Mouse (Mus musculus) C3H10T1/2 (cell line): Measurements from ENCODE around the gene Gm14326. TPM values are rescaled to one million over a fixed set of nuclear protein-coding genes. Genes with fewer than 3 reads are reported as not detected.

Source experiments
- polyA plus RNA-seq, 2 experiments: library from polyadenylated mRNA; unstranded; fragments of >200 nt; fragmentation: generic; extraction: Trizol; gene quantifications; one replicate each; pipeline ENCODE4 v1.2.1; 2012; ENCODE audit warnings: missing spikeins in 2 of 2

The Gm14326 gene
- 1 to 10 TPM in 1 of 2 experiments, under 1 TPM in 1; 0.61 to 5.8 TPM for polyA plus RNA-seq

DNA sequence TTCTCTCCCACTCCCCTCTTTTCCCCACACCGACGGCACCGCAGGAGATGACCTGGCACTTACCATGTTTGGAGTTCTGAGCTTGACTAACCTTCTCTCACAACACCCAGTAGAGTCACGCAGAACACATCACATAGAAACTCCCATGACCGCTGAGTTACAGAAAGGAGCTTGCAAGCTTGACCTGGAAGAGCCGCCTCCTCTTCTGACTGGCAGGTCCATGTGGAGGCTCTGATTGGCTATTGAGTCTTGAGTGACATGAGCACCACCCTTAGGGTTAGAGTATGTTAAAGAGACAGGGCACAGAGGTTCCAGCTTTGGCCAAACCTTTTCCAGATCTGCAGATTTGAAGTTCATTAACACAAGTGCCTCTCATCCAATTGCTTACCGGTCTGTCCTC, at the start of gene Gm14326:
Gene Gm14326 (minus strand): TSS at position 153 of the 400 bp plus-strand sequence.

DNA sequence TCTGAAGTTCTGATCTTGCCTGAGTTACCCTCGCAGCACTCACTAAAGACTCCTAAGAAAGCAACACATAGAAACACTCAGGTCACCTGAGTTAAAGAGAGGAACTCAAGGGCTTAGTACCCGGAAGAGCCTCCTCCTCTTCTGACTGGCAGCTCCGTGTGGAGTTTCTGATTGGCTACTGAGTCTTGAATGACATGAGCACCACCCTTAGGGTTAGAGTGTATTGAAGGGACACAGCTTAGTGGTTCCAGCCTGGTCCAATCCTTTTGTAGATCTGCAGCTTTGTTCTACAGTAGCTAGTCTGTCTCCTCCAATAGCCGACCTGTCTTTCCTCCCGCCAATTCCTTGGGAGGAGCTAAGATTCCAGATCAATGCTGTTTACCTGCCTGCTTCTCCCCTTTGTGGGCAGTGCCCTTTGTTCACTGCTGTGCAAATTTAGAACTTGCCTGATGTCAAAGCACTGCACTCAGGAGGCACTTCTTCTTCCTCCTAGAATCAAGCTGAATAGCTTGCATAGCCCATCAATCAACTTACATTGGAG, 31.5 kb downstream of the Gm14326 start, which contains the start of gene Zfp972:
Gene Zfp972 (minus strand): TSS at position 51 of the 541 bp plus-strand sequence.

DNA sequence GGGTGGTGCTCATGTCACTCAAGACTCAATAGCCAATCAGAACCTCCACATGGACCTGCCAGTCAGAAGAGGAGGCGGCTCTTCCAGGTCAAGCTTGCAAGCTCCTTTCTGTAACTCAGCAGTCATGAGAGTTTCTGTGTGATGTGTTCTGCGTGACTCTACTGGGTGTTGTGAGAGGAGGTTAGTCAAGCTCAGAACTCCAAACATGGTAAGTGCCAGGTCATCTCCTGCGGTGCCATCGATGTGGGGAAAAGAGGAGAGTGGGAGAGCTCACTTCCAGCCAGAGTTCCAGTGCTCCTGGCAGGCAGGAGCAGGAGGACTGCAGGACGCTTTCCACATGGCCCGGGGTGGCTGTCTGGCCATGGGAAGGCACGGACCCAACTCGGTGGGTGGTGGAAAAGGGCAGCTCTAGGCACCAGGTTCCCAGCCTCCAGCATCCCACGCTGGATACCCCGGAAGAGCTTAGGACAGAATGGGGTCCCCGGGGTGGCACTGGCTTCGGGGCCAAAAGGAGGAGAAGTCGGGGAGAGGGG, 60.0 kb downstream of the Gm14326 start, which contains the start of gene Gm14327:
Gene Gm14327 (plus strand): TSS at position 51 of the 533 bp plus-strand sequence.

Other genes starting within 250 kb of the Gm14326 start
- 1 to 10 TPM in 1 of 2 experiments, under 1 TPM in 1; 0.50 to 6.0 TPM for gene Gm14322, start 198.0 kb downstream of the Gm14326 start, polyA plus RNA-seq
- gene Gm14325, start 117.0 kb downstream of the Gm14326 start, polyA plus RNA-seq = 10 to 100 TPM in 1 of 2 experiments, 1 to 10 TPM in 1; 1.3 to 21.9 TPM
- 1 to 10 TPM in 1 of 2 experiments, under 1 TPM in 1; 0.21 to 1.0 TPM for gene Gm14327, start 60.2 kb downstream of the Gm14326 start, polyA plus RNA-seq
- 1 to 10 TPM in 1 of 2 experiments, under 1 TPM in 1; 0.46 to 2.4 TPM for gene Zfp972, start 31.7 kb downstream of the Gm14326 start, polyA plus RNA-seq
- 1 to 10 TPM in 1 of 2 experiments, under 1 TPM in 1; 0.33 to 1.3 TPM for gene Zfp971, start 66.0 kb upstream of the Gm14326 start, polyA plus RNA-seq
- gene Zfp931, start 121.2 kb upstream of the Gm14326 start, polyA plus RNA-seq = 1 to 10 TPM in 1 of 2 experiments, under 1 TPM in 1; 0.36 to 2.7 TPM
- gene Phactr3, start 161.7 kb upstream of the Gm14326 start, polyA plus RNA-seq = under 1 TPM in 1 of 2 experiments, not detected in 1; 0.28 TPM